Comparison of ENCODE assay signal across 8 mouse cellular contexts in genomic region chr6:16668004-16668403, GRCm38 (mm10).
DNase-seq lines count a peak whose midpoint lies in the region; ATAC-seq and TF ChIP-seq lines count a peak whose summit lies in the region.

No protein-coding gene starts in this region.

- H3K4me3 ChIP-seq in liver, adult 2 months (ENCODE audit: insufficient read depth, low read depth, low read length), result no peak overlapping the region
- no peak overlapping the region for H3K4me3 ChIP-seq in liver, embryonic 12.5 days
- H3K4me3 ChIP-seq in forebrain, embryonic 11.5 days (ENCODE audit: low read depth, low read length), result no peak overlapping the region

- peak; percentile 42 for TF ChIP-seq CTCF in liver, adult 2 months (IDR thresholded peaks at IDR 0.05; ENCODE audit: low read depth, low read length)

- ATAC-seq in liver, embryonic 12.5 days, result no peak
- ATAC-seq in forebrain, embryonic 11.5 days (replicated peaks; ENCODE audit: low FRiP score), result peak; percentile 85

- H3K79me2 ChIP-seq in liver, adult 2 months (ENCODE audit: control insufficient read depth, insufficient read depth, low read length), result no peaks in the 10 kb centered on the region

- H3K4me2 ChIP-seq in liver, embryonic 12.5 days, result no peak overlapping the region
- no peak overlapping the region for H3K4me2 ChIP-seq in forebrain, embryonic 11.5 days (ENCODE audit: low read depth, low read length, severe bottlenecking)

- no peak for TF ChIP-seq POLR2A in liver, adult 2 months (IDR thresholded peaks at IDR 0.05; ENCODE audit: extremely low read depth, insufficient read depth, low read length)

- H3K9ac ChIP-seq in liver, adult 2 months (ENCODE audit: low read depth, low read length), result no peak overlapping the region
- no peak overlapping the region for H3K9ac ChIP-seq in liver, embryonic 12.5 days
- H3K9ac ChIP-seq in forebrain, embryonic 11.5 days (ENCODE audit: low read length), result no peak overlapping the region

- H3K9me3 ChIP-seq in liver, embryonic 12.5 days (replicated peaks), result no peaks in the 10 kb centered on the region
- H3K9me3 ChIP-seq in forebrain, embryonic 11.5 days (ENCODE audit: control insufficient read depth, low read length), result no peaks in the 10 kb centered on the region

- peak; percentile 39 for DNase-seq in liver, adult 2 months (ENCODE audit: extremely low read depth, low read depth, low spot score)
- peak; percentile 55 for DNase-seq in forebrain, embryonic 11.5 days (ENCODE audit: low spot score)
- peak; percentile 3 to 34 for DNase-seq in kidney, postnatal 25 days
- DNase-seq in retina, postnatal 1 day, result peak; percentile 69
- no peak for DNase-seq in testis, postnatal 14 days (ENCODE audit: low spot score)
- DNase-seq in spleen, postnatal 14 days (ENCODE audit: low spot score in 2 of 2), result no peak
- DNase-seq in left cerebral cortex, adult 18-20 months (ENCODE audit: low spot score in 2 of 2), result no peak

- no peaks in the 10 kb centered on the region for H3K4me1 ChIP-seq in liver, adult 2 months (ENCODE audit: control insufficient read depth, insufficient read depth, low read length)
- no peaks in the 10 kb centered on the region for H3K4me1 ChIP-seq in liver, embryonic 12.5 days
- no peaks in the 10 kb centered on the region for H3K4me1 ChIP-seq in forebrain, embryonic 11.5 days (replicated peaks; ENCODE audit: control insufficient read depth, insufficient read depth, low read length)

- no peaks in the 10 kb centered on the region for H3K27me3 ChIP-seq in liver, adult 2 months (ENCODE audit: control insufficient read depth, insufficient read depth, low read length)
- no peaks in the 10 kb centered on the region for H3K27me3 ChIP-seq in liver, embryonic 12.5 days (replicated peaks)
- H3K27me3 ChIP-seq in forebrain, embryonic 11.5 days (ENCODE audit: control insufficient read depth, insufficient read depth, low read length), result no peaks in the 10 kb centered on the region

- no peak overlapping the region for H3K27ac ChIP-seq in liver, adult 2 months (replicated peaks; ENCODE audit: insufficient read depth, low read depth, low read length)
- no peak overlapping the region for H3K27ac ChIP-seq in liver, embryonic 12.5 days
- H3K27ac ChIP-seq in forebrain, embryonic 11.5 days (ENCODE audit: low read depth, low read length), result no peak overlapping the region

- H3K36me3 ChIP-seq in liver, adult 2 months (ENCODE audit: control insufficient read depth, insufficient read depth, low read length), result no peaks in the 10 kb centered on the region
- no peaks in the 10 kb centered on the region for H3K36me3 ChIP-seq in liver, embryonic 12.5 days
- H3K36me3 ChIP-seq in forebrain, embryonic 11.5 days (ENCODE audit: control insufficient read depth, insufficient read depth, low read length), result no peaks in the 10 kb centered on the region

- WGBS in liver, adult 2 months, result 9% methylated on average over 2 of the region's 2 CpGs
- WGBS in liver, embryonic 12.5 days (ENCODE audit: insufficient replicate concordance), result 12% methylated on average over 2 of the region's 2 CpGs
- 2% methylated on average over 2 of the region's 2 CpGs for WGBS in forebrain, embryonic 11.5 days

Comparison
In these comparisons a context has a peak if more than half of its experiments do, and no peak if none do; other contexts are left out.
1. DNase-seq: peak in liver, adult 2 months (single experiment), forebrain, embryonic 11.5 days (single experiment), kidney, postnatal 25 days (2 of 2) and retina, postnatal 1 day (single experiment); none in testis, postnatal 14 days (single experiment), spleen, postnatal 14 days (0 of 2) and left cerebral cortex, adult 18-20 months (0 of 2).